Mouse (Mus musculus): ENCODE measurements around the gene Vmn1r122.
"Not testable (repeated sequence)": the region's sequence is repeated elsewhere in the genome, so short reads cannot be mapped to it uniquely, and the experiment has no call there.

The Vmn1r122 gene

GRCm38 (mm10) chr7:21134028-21134427, at the start of gene Vmn1r122:
Vmn1r122 (minus strand) TSS chr7:21134128.
- DNase-seq = not testable (repeated sequence)

DNA sequence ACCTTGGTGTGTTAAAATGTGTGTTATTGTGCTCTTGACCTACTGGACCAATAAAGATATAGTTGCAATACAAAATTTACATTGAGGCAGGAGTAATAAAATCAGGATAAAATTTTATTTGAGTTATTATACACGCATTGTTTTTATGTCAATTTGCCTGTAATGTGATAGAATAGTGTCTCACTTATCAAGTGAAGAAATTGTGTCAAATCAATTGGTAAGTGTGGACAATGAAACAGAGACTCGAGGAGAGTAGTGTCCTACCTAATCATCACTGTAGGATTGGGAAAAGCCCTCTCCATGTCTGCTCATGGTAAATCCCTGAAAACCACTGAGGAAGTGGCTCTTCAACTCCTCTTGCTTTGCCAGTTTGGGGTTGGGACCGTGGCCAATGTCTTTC, 28.0 kb upstream of the Vmn1r122 start, which contains the start of gene Vmn1r123:
Gene Vmn1r123 (plus strand): TSS at position 301 of the 400 bp plus-strand sequence.
- DNase-seq = not testable (repeated sequence)

GRCm38 (mm10) chr7:21098413-21098812, 35.5 kb downstream of the Vmn1r122 start, which contains the start of gene Vmn1r121:
Vmn1r121 (minus strand) TSS chr7:21098513.
- not testable (repeated sequence) for DNase-seq
